Mouse (Mus musculus) olfactory bulb, adult 2 months (tissue): ENCODE data around the gene Zc3h4.

Experiments
- CTCF ChIP-seq: fragments of 200-500 bp; IDR thresholded peaks from 2 replicates; pipeline ENCODE4 v1.5.1; 2012; ENCODE audit warnings: low read depth, mild to moderate bottlenecking, low read length, moderate library complexity; ENCODE audit not compliant: insufficient read depth
- POLR2A ChIP-seq: fragments of 200-500 bp; IDR thresholded peaks from 2 replicates; pipeline ENCODE4 v1.6.1; 2012; ENCODE audit warnings: mild to moderate bottlenecking, low read depth, low read length, moderate library complexity; ENCODE audit not compliant: insufficient read depth

DNA sequence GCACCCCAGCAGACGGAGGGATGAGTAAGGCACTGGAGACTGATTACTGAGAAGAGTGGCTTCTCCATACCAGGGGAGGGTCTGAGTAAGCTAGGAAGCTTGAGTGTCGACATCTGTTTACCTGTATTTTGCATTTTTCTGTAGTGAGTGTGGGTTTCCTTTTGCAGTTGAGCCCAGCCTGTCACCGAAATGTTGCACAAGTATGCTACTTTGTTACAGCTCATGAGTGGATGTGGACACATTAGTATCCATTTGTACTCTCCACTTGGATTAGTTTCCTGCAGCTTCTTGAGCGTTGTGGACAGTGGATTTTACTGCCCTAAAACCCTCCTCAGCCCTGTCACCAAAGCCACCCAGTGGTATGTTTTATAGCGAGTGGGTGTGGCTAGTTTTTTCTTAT is 18.0 kb downstream of the Zc3h4 start:
- TF ChIP-seq CTCF, result no peak
- no peak for TF ChIP-seq POLR2A
